Mouse (Mus musculus) granulocyte monocyte progenitor cell, adult 5-6 weeks (primary cell): ENCODE measurements around the gene Scn4a. TPM values are rescaled to one million over a fixed set of nuclear protein-coding genes. Genes with fewer than 3 reads are reported as not detected.

Experiments used
- ATAC-seq: replicated peaks from 2 replicates; pipeline ENCODE4 v1.8.0; 2016; ENCODE audit warnings: mild to moderate bottlenecking, moderate TSS enrichment, inconsistent platforms; ENCODE audit not compliant: poor library complexity, severe bottlenecking
- total RNA-seq, 2 experiments: library from RNA; stranded (forward) in 1 of 2; stranded (reverse) in 1 of 2; fragments of 200-712, 200-1000 nt in 1 of 2; fragments of >200 nt in 1 of 2; fragmentation: Nextera tagmentation in 1 of 2; gene quantifications; 2 replicates each; pipeline ENCODE4 v1.2.3; 2014 to 2017

Gene Scn4a
- total RNA-seq, 2 experiments from 2014 or later, result not detected

DNA sequence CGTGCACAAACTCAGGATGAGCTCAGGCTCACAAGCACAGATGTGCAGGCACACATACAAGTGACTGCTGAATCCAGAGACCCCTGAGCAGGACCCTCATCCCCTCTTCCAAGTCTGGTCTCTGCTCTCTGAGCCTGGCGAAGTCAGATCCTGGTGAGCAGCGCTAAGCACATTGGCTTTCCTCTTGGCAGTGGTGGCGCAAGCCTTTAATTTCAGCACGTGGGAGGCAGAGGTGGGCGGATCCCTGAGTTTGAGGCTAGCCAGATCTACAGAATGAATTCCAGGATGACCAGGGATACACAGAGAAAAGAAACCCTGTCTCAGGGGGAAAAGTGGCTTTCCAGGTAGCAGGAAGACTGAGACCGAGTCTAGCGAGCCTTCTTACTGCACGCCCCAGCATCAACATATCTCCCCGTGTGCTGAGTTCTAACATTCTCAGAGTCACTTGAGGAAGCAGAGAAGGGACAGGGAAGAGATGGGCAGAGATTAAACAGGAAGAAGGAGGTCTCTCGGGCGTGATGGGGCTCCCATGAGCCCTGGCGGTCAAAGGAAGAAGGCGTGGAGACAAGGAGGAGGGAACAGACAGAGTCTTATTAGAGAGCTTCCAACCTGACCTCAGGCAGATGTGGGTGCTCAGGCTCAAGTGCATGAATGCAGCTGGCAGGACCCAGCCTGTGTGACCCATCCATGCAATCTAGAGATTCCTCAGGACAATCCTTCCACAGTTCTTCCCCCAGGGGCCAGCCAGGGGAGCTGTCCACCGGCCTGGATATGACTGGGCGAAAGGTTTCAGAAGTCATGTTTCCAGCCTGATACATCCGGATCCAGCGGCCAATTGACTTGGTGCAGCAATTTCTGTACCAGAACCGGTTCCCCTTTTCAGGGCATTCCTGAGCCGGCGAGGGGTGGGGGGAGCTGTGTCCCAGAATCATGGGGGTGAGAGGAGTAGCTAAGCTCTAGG lies 34.4 kb downstream of the Scn4a start:
- peak; percentile 66 for ATAC-seq

DNA sequence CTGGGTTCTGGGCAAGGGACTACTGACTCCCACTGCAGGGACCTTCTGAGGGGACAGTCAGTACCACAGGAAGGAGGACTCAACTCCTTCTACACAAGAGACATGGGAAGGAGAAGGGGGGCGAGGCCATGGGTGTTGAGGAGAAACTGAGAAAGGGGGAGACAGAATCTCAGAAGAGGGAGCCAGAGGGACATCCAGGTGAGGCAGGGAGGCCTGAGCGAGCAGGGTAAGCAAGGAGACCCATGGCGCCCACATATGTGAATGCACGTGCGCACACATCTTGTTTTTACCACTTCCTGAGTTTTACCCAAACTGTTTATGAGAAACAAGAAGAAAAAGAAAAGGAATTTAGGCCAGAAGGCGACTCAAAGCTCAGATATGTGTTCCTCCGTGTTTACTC lies 35.3 kb downstream of the Scn4a start:
- ATAC-seq, result no peak

DNA sequence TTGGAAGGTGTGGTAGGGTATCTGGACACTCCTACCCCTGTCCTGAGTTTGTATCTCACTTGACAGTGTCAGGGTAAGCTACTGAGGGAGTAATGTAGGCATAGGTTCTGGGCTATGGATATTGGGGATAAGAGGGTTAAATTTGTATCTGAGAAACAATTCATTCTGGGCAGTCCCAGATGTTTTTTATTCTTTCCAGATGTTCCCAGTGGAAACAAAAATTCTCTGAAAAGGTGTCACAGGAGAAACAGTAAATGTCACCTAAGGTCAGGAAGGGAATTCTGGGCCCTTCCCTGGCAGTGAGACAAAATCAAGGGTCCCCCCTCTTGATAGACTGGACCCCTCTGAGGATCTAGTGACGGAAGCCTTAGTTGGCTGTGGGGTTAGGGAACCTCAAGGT lies 36.7 kb downstream of the Scn4a start:
- ATAC-seq, result no peak

DNA sequence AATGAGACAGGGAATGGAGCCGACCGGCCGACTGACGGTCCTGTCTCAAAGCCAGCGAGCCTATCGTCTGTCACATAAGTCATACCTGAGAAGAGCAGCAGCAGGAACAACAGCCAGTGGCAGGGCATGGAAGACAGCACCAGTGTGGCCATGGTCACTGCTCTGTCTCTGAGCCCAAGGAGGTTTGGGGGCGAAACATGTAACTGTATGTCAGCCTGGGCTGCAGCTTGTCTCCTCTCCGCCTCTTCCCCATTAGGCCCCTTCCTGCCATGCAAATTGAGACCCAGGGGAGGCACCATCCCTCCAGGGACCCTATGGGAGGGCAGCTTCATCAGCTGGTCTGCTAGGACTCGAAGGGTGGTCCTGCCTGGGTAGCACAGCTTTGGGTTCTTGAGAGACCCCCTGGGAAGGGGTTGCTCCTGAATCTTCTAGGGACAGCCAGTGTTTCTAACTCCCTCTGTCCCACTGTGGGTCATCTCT lies 38.7 kb downstream of the Scn4a start, which contains the start of gene Cd79b:
Cd79b (minus strand) TSS at position 430 of the 480 bp plus-strand sequence.
- peak; percentile 30 for ATAC-seq

DNA sequence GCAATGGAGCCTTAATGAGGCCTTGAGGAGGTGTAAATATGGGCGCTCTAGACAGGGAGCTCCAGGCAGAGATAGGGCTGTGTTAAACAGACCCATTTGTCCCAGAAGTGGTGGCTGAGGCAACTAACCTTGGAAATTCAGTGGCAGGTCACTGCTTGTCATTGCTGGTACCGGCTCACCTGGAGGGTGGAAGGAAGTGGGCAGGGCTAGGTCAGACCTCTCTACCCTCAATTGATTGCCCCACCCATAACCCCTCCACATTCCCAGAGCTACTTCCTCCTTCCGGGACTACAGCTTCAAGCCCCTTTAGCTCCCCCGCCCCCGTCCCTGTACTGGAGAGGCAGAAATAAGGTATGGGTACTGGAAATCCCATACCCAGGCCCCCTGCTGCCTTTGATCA lies 39.6 kb downstream of the Scn4a start:
- ATAC-seq, result peak; percentile 71

DNA sequence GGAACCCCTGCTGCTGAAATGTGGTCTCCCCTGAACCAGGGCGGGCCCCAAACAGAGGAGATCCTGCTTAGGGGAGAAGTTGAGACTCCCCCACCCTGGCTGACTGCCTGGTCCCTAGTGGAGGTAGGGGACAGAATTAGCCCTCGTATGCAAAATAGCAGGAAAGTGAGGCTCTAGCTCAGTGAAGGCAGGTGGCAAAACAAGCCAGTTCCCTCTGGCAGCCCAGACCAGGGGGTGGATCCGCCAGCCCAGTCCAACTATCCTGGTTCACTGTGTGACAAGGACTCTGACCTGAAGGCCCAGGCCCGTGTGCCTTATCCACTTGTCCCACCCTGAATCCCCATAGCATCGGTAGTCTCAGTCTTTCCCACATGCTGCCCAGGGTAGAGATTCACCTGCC lies 43.0 kb downstream of the Scn4a start:
- no peak for ATAC-seq

DNA sequence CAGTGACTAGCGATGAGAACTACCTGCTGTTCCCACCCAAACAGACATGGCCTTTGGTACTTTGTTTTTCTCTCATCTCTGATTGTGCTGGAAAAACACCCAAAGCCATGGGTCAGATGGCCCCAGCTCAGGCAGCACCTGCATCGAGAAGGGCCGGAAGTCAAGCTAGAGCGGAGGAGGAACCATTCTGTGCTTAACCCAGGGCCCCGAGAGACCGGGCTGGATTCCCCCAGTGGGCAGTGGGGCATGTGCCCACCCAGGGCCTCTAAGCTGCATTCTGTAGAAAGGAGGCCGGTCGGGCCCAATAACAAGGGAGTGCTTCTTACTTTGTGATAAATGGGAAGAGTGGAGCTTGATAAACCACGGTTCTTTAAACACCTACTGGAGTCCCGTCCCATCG lies 44.9 kb downstream of the Scn4a start:
- no peak for ATAC-seq

DNA sequence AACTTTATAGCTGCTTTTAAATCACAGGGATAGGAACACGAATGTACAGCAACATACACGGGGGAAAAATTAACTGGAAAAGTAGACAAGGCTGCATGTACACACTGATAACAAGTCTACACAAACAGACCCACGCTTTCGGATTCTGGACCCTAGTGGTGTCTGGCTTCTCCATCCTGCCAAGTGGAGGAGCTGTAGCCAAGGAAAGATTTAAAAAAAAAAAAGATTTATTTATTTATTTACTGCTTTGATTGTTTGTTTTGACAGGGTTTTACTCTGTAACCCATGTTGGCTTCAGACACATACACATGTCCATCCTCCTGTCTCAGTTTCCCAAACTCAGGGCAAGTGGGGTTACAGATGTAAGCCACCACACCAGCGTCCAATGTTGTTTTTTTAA lies 45.7 kb downstream of the Scn4a start:
- ATAC-seq, result no peak

DNA sequence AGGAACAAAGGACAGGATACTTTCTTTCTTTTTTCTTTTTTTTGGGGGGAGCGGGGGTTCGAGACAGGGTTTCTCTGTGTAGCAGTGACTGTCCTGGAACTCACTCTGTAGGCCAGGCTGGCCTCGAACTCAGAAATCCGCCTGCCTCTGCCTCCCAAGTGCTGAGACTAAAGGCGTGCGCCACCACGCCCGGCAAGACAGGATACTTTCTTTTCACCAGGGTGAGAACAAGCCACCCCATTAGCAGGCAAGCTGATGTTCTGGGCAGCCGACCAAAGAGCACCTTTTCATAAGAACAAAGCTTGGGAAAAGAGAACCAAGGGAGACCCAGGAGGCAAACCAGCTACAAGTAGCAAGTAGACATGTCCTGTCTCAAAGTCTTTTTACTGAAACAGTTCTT lies 46.3 kb downstream of the Scn4a start:
- ATAC-seq, result no peak

DNA sequence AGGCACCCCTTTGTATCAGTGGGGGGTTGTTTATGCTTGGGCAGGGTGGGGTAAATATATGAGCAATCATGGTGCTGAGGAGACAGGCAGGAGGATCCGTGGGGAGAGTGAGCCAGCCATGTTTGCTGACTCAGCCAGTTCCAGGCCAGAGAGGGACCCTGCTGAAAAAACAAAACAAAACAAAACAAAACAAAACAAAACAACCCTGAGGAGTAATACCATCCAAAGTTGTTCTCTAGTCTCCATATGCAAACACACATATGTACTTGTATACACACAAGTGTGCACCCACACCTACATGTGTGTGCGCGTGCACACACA lies 47.1 kb downstream of the Scn4a start:
- no peak for ATAC-seq

DNA sequence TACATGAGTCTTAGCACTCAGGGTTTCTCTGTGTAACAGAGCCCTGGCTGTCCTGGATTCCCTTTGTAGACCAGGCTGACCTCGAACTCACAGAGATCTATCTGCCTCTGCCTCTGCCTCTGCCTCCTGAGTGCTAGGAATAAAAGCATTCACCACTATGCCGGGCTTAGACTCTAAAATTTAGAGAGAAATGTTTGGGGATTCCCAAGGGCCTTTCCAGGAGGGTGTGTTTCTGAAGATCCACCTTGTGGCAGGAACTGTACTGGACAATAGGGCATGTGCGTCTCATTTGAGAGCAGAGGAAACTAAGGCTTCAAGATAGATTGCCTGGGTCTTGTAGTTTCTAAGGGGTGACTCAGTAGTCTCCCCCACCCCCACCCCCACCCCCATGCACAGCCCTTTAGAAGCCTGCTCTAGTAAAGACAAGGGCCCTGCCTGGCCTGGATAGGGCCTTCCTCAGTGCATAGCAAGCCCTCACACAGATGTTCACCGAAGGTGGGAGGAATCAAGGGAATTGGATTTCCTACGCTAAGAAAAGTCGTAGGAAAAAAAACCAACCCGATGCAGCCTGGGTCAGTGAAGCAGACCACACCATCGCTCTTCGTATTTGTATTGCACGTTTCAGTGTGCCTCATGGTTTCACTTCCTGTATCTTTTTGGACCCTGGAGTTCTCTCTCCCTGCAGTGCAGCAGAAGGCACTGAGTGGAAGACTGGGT lies 47.6 kb downstream of the Scn4a start:
- ATAC-seq, result peak; percentile 93

DNA sequence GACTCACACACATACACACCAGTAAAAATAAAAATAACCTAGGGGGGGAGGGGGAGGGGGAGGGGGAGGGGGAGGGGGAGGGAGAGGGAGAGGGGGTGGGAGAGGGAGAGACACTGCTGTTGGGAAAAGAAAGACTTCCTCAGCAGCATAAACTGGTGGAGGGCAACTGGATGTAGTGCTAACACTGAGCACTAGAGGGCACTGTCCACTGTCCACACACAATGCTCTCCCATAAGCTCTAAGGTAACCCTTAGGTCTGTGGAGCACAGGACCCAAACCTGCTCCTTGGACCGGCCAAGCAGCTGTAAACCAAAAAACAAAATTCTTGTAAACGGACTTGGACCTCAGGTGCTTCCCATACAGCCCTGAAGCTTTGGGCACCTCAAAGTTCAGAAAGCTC lies 50.5 kb downstream of the Scn4a start:
- peak; percentile 85 for ATAC-seq

DNA sequence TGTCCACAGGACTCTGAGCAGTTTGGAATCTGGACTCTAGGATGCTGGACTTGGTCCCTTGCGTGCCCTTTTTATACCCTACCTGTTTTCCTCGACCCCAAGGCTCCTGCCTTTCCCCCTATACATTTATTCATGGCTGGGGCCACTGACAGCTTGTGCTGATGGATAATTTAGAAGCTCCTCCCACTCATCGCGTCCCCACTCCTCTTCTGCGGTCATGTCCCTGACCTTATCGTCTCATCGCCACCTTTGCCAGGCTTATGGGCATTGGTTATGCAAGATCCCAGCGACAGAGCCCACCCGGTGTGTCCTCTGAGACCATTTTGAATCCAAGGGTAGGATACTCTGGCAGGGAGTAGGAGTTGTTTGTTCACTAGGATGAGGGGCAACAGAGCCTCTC lies 51.3 kb downstream of the Scn4a start, which contains the start of gene Gh:
Gh (minus strand) TSS at position 101 of the 400 bp plus-strand sequence.
- no peak for ATAC-seq

DNA sequence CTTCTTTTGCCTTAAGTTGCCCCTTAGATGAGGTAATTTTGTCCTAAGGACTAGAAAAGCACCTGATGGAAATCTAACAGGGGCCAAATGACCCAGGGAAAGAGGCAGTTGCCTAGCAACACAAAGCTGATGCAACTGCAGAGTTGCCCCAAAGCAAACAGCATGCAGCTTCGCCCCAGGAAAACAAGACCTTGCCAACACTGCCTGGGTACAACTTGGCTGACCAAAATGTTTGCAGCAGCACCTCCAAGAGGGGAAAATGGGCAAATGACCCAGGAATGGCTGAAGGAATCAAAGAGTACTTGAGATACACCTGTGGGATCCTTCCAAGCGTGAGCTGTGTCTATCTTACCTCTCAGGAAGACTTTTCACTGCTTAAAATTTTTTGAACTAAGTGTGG lies 61.2 kb downstream of the Scn4a start:
- no peak for ATAC-seq

DNA sequence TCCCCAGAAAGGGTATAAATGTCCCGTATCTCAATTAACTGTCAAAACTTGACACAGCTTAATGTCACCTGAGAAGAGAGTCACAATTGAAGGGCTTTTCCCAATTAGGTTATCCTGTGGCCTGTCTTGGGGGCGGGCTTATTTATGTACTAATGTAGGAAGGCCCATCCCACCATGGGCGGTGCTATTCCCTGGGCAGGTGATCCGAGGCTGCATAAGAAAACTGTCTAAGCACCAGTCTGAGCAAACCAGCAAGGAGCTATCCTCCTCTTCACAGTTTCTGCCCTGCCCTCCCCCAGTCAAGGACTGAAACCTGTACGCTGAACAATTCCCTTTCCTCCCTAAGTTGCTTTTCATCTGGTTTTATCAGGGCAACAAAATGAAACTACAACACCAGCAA lies 62.7 kb downstream of the Scn4a start:
- ATAC-seq, result no peak

DNA sequence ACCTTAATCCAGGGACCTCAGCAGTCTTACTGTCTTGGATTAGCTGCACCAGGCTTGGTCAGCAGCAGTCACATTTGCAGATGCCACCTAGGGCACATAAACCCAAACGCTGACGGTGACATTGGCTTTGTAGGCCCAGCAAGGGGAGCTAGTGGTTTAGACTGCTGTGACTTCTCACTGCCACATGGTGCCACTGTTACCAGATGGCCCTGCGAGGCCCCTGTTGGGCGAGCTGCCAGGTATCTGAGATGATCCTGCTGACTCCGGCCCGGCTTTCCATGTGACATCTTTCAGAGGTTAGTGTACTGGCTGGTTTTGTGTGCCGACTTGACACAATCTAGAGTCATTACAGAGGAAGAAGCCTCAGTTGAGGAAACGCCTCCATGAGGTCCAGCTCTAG lies 63.7 kb downstream of the Scn4a start:
- ATAC-seq, result no peak; the same call in 1 of the 2 replicates

DNA sequence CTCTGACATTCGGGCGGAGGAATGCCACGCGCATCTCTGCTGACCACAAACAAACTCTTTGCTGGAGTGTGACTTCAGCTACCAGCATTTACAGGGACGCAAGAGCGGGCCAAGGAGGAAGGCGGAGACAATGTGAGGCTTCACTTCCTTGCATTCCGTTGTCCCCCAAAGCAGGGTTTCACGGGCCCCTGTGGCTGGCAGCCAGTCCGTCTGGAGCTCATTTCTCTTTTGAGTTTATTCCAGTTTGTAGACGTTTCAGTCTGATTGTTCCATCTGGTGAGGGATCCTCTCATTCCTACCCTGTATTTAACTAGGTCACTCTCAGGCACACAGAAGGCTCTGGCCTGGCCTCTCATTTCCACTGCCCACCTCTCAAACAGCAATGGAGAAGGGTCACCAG lies 66.1 kb downstream of the Scn4a start:
- ATAC-seq, result no peak

DNA sequence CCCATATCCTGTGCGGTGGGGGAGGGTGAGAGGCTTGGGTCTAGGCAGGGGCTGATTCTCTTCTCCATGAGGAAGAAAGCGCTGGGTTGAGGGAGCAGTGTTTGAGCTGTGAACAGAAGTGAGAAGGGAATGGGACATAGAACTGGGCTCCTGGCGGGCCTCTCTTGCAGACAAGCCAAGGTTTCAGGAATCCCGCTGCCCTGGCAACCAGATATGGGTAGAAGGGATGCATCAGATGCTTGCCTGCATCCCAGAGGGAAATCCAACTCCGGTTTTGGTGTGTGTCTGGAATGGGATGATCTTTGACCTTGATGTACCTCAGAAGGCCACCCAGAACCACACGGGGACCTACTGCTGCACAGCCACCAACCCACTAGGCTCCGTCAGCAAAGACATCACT lies 66.9 kb downstream of the Scn4a start:
- ATAC-seq, result no peak

DNA sequence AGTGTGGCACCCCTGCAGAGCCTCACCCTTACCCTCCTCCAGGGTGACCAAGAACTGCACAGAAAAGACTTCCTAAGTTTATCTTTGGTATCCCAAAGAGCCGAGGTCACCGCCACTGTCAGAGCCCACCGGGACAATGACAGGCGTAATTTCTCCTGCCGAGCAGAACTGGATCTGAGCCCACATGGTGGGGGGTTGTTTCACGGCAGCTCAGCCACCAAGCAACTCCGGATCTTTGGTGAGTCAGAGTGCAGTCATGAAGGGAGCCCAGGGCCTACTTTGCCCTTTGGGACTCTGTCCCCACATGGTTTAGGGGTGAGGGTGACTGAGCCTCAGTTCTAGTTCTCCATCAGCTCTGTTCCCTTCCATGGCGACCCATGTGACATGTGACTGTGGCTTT lies 69.0 kb downstream of the Scn4a start:
- no peak for ATAC-seq

DNA sequence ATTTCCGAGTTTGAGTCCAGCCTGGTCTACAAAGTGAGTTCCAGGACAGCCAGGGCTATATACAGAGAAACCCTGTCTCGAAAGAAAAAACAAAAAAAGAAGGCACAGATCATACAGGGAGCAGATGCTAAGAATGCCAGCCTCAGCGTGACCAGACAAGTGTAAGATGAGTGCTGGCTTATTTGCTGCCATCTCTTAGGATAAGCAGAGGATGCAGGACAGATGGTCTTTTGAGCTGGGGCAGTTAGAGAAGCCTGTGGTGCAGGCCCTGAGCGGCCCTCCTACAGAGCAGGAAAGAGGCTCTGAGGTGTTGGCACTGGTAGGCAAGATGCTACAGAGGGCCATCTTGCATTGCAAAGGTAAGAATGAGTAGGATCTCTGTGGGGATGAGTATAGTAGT lies 69.7 kb downstream of the Scn4a start:
- ATAC-seq, result no peak

DNA sequence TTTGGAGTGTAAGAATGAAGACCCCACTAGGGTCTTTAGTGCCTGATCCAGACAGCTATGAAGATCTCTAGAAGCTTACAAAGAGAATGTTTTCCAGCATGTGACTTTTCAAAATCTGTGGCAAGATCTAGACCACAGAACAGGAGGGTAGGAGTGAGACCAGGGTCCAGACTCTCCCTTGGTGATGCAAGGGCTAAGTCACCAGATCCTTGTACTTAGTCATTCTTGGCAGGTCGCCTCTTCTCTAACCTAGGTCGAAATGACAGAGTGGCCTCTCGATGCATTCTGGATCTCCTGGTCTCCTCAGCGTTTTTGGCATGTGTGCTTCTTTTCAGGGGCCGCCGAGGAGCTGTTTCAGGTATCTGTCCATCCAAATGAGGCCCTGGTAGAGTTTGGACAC lies 70.6 kb downstream of the Scn4a start:
- peak; percentile 62 for ATAC-seq
